12 mouse cellular contexts compared by ENCODE assay signal in genomic region chr14:24955891-24956410, GRCm38 (mm10).
"Had no signal": no experiment of that assay in that cellular context is flagged by ENCODE, and none has a peak within 500 bp of the region (broad histone marks: within the 10 kb centered on the region; RNA-seq: fewer than 3 reads in every experiment).

No protein-coding gene starts in this region.

- H3K9ac ChIP-seq: kidney, embryonic 15.5 days; liver, embryonic 15.5 days; neural tube, embryonic 12.5 days had no signal

- H3K4me2 ChIP-seq: kidney, embryonic 15.5 days; liver, embryonic 11.5 days; liver, embryonic 15.5 days; neural tube, embryonic 12.5 days had no signal

- H3K4me1 ChIP-seq: kidney, embryonic 15.5 days; liver, embryonic 15.5 days; neural tube, embryonic 12.5 days had no signal

- ATAC-seq: lung, postnatal 0 days had no signal

- H3K4me3 ChIP-seq: kidney, embryonic 15.5 days; liver, embryonic 15.5 days; neural tube, embryonic 12.5 days had no signal

- H3K27me3 ChIP-seq: kidney, embryonic 15.5 days; liver, embryonic 15.5 days had no signal

- H3K9me3 ChIP-seq: kidney, embryonic 15.5 days; liver, embryonic 15.5 days; neural tube, embryonic 12.5 days had no signal

- H3K36me3 ChIP-seq: kidney, embryonic 15.5 days; liver, embryonic 15.5 days; neural tube, embryonic 12.5 days had no signal

- H3K27ac ChIP-seq: kidney, embryonic 15.5 days; liver, embryonic 15.5 days; neural tube, embryonic 12.5 days had no signal

- DNase-seq: kidney, postnatal 14 days; left cerebral cortex, postnatal 4 days; lung, adult 2 months; lung, postnatal 36 days; spleen, adult 18-20 months; thymus, adult 18-20 months; thymus, postnatal 14 days had no signal
